Mouse (Mus musculus) neural tube, embryonic 12.5 days (tissue): Measurements from ENCODE around the gene Kcna7. TPM values are rescaled to one million over a fixed set of nuclear protein-coding genes. Genes with fewer than 3 reads are reported as not detected.

ENCODE experiments used
- ATAC-seq: fragments of 200-750 bp; cut with Nextera tagmentation; 2 replicates; pipeline ENCODE4 v1.8.0; 2017; ENCODE audit warnings: low read depth, mild to moderate bottlenecking, moderate TSS enrichment, moderate library complexity; ENCODE audit not compliant: low FRiP score
- H3K27ac ChIP-seq: fragments of 300-500 bp; sonication (generic); 2 replicates; pipeline ENCODE4 v1.5.1; 2016
- H3K27me3 ChIP-seq: fragments of 300-500 bp; sonication (generic); replicated peaks from 2 replicates; pipeline ENCODE4 v1.6.1; 2016; ENCODE audit warnings: mild to moderate bottlenecking
- H3K36me3 ChIP-seq: fragments of 300-500 bp; sonication (generic); 2 replicates; pipeline ENCODE4 v1.6.1; 2016; ENCODE audit warnings: mild to moderate bottlenecking
- H3K4me1 ChIP-seq: fragments of 300-500 bp; sonication (generic); 2 replicates; pipeline ENCODE4 v1.6.1; 2016
- H3K4me2 ChIP-seq: fragments of 300-500 bp; sonication (generic); replicated peaks from 2 replicates; pipeline ENCODE4 v1.6.1; 2016; ENCODE audit warnings: mild to moderate bottlenecking
- H3K4me3 ChIP-seq: fragments of 300-500 bp; sonication (generic); 2 replicates; pipeline ENCODE4 v1.5.1; 2016
- H3K9ac ChIP-seq: fragments of 300-500 bp; sonication (generic); 2 replicates; pipeline ENCODE4 v1.6.1; 2016; ENCODE audit warnings: mild to moderate bottlenecking
- H3K9me3 ChIP-seq: fragments of 300-500 bp; sonication (generic); 2 replicates; pipeline ENCODE4 v1.6.1; 2016; ENCODE audit warnings: mild to moderate bottlenecking
- WGBS: fragments of 180-500 bp; shearing (Covaris S2); methylation state at CpG from one replicate; pipeline ENCODE4 v1.1.7; 2016; 5-methylcytosine and 5-hydroxymethylcytosine counted together
- microRNA-seq: library from miRNA; unstranded; fragments of <30 nt; microRNA quantifications from one replicate; pipeline ENCODE4, GENCODE M21; 2017
- polyA plus RNA-seq: library from polyadenylated mRNA; unstranded; fragments of >200 nt; fragmentation: Nextera tagmentation; extraction: Ambion mirVana; gene quantifications from 2 replicates; pipeline ENCODE4 v1.2.1, GENCODE M21; 2016

Gene Kcna7
- polyA plus RNA-seq, 1 experiment from 2014 or later: not detected

DNA sequence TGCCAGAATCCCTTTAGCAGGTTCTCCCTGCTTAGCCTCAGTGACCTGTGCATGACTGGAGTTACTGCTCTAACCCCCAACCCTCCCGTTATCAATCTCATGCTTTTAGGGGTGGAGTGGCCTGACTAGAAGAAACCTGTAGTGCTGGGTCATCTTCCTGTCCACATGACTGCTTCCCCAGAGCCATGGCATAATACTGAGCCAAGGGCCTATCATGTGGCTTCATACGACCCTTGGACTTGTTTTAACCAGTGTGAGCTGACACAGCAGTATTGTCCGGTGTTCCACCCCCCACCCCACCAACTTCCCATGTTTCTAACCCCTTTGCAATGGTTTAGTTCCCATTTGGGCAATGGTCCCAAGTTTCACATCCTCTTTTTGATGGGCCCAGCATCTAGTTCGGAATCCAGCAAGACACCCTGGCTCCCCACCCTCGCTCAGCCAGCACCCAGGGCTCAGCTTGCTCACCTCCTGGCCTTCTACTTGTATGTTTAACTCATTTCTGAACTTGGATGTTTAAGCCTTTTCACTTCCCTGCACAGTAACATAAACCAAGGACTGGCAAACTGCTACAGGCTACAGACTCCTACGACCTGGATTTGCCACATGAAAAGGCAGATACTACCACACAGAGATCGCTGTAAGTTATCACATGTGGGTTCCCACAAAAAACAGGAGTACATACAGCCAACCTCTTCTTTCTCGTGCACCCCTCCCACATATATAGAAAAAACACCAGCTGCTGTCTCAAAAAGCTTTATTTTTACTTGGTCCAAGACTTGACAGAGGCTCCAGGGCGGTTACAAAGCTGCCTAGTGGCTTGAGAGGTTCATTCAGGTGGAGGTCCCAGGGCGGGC, 52.0 kb downstream of the Kcna7 start:
- Histone ChIP-seq H3K27ac (no peak overlapping the region), H3K4me2 (peak overlapping the region; percentile 75), H3K9me3 (no peaks in the 10 kb centered on the region), H3K4me1 (peaks cover 34% of the 10 kb centered on the region), H3K36me3 (peaks cover 43% of the 10 kb centered on the region), H3K27me3 (no peaks in the 10 kb centered on the region), H3K9ac (peak overlapping the region; percentile 83; the same call in 1 of the 2 replicates), H3K4me3 (peak overlapping the region; percentile 72)
- no peak for ATAC-seq
- WGBS: 74% methylated on average over 10 of the region's 10 CpGs

DNA sequence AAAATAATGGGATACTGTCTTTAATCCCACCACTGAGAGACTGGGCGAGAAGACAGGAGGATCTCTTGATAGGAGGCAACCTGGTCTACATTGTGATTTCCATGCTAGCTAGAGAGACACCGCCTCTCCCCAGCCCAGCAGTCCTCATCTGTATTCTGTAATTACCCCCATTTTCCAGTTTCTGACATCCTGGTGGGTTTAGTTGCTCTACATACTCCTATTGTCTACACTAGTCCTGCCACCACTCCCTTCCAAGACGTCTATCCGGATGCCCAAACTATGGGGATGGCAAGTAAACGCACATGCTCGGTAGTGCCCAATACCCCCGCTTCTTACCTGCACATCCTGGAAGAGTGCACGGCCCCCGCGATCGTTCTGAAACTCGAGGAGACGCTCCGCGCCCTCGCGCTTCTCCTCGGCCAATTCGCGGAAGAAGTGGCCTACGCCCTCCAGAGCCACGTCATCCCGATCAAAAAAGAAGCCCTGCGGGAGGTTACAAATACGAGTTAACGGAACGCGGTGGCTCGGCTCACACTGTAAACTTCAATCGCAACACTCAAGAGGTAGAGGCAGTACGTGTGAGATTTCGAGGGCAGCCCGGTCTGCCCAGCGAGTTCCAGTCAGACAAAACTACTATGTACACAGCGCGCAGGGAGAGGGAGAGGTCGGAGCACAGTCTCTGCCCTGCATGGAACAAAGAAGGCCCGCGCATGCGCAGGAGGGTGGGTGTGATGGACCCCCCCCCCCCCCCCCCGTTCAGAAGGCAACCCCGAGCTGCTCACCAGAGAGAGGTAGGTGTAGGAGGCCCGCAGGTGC, 53.5 kb downstream of the Kcna7 start:
- H3K4me2 ChIP-seq: peak overlapping the region; percentile 75
- H3K4me1 ChIP-seq: peaks cover 35% of the 10 kb centered on the region
- no peaks in the 10 kb centered on the region for H3K27me3 ChIP-seq
- H3K4me3 ChIP-seq: peak overlapping the region; percentile 72
- WGBS: under 1% methylated on average over 43 of the region's 43 CpGs
- peak overlapping the region; percentile 81 for H3K27ac ChIP-seq
- ATAC-seq: peak; percentile 82
- peak overlapping the region; percentile 83 for H3K9ac ChIP-seq
- peaks cover 49% of the 10 kb centered on the region for H3K36me3 ChIP-seq
- H3K9me3 ChIP-seq: no peaks in the 10 kb centered on the region

Small RNA genes lying within 50 kb of the gene (microRNA-seq; reads per million reads assigned to microRNA genes)
- gene Gm22133: not detected

Other genes starting within 250 kb of the Kcna7 start
- 2.0 and 2.6 TPM in 2 replicates for gene Slc17a7, start 241.7 kb upstream of the Kcna7 start, polyA plus RNA-seq
- not detected in 2 replicates for gene Gfy, start 226.1 kb upstream of the Kcna7 start, polyA plus RNA-seq
- gene Pth2, start 224.7 kb upstream of the Kcna7 start, polyA plus RNA-seq: not detected in 2 replicates
- 0.42 and 0.74 TPM in 2 replicates for gene Ccdc155, start 200.8 kb upstream of the Kcna7 start, polyA plus RNA-seq
- gene Dkkl1, start 193.5 kb upstream of the Kcna7 start, polyA plus RNA-seq: 7.5 and 7.6 TPM in 2 replicates
- 173 and 178 TPM in 2 replicates for gene Tead2, start 189.9 kb upstream of the Kcna7 start, polyA plus RNA-seq
- gene Cd37, start 166.5 kb upstream of the Kcna7 start, polyA plus RNA-seq: 1.1 and 1.2 TPM in 2 replicates
- gene Slc6a16, start 164.6 kb upstream of the Kcna7 start, polyA plus RNA-seq: 0.20 TPM in 1 of 2 replicates, not detected in the other
- not detected in 2 replicates for gene Slc6a21, start 128.1 kb upstream of the Kcna7 start, polyA plus RNA-seq
- 9.6 and 11.0 TPM in 2 replicates for gene Trpm4, start 71.9 kb upstream of the Kcna7 start, polyA plus RNA-seq
- gene Hrc, start 70.4 kb upstream of the Kcna7 start, polyA plus RNA-seq: 0.46 and 0.77 TPM in 2 replicates
- 17.1 and 18.1 TPM in 2 replicates for gene Ppfia3, start 38.6 kb upstream of the Kcna7 start, polyA plus RNA-seq
- 3.5 TPM in 2 replicates for gene Lin7b, start 35.1 kb upstream of the Kcna7 start, polyA plus RNA-seq
- 269 and 286 TPM in 2 replicates for gene Snrnp70, start 9.9 kb upstream of the Kcna7 start, polyA plus RNA-seq
- gene Ntf5, start 8.0 kb downstream of the Kcna7 start, polyA plus RNA-seq: 0.57 and 0.65 TPM in 2 replicates
- not detected in 2 replicates for gene Lhb, start 15.2 kb downstream of the Kcna7 start, polyA plus RNA-seq
- gene Gys1, start 29.2 kb downstream of the Kcna7 start, polyA plus RNA-seq: 31.8 and 32.7 TPM in 2 replicates
- 126 and 127 TPM in 2 replicates for gene Ruvbl2, start 32.4 kb downstream of the Kcna7 start, polyA plus RNA-seq
- 5,746 and 6,117 TPM in 2 replicates for gene Ftl1, start 54.2 kb downstream of the Kcna7 start, polyA plus RNA-seq
- gene Bax, start 61.2 kb downstream of the Kcna7 start, polyA plus RNA-seq: 262 and 276 TPM in 2 replicates
- gene Tulp2, start 76.2 kb downstream of the Kcna7 start, polyA plus RNA-seq: 0.41 and 0.60 TPM in 2 replicates
- gene Gm45808, start 81.2 kb downstream of the Kcna7 start, polyA plus RNA-seq: not detected in 2 replicates
- gene Dhdh, start 83.2 kb downstream of the Kcna7 start, polyA plus RNA-seq: 2.3 and 2.8 TPM in 2 replicates
- gene Nucb1, start 104.8 kb downstream of the Kcna7 start, polyA plus RNA-seq: 118 and 119 TPM in 2 replicates
- 19.4 and 20.1 TPM in 2 replicates for gene Ppp1r15a, start 120.6 kb downstream of the Kcna7 start, polyA plus RNA-seq
- 3.2 and 3.5 TPM in 2 replicates for gene Plekha4, start 120.7 kb downstream of the Kcna7 start, polyA plus RNA-seq
- gene Hsd17b14, start 149.2 kb downstream of the Kcna7 start, polyA plus RNA-seq: 0.26 and 0.43 TPM in 2 replicates
- 25.7 and 29.2 TPM in 2 replicates for gene Bcat2, start 164.5 kb downstream of the Kcna7 start, polyA plus RNA-seq
- gene Fgf21, start 209.8 kb downstream of the Kcna7 start, polyA plus RNA-seq: not detected in 2 replicates
- not detected in 2 replicates for gene Fut1, start 211.6 kb downstream of the Kcna7 start, polyA plus RNA-seq
- 0.23 TPM in 1 of 2 replicates, not detected in the other for gene Izumo1, start 216.2 kb downstream of the Kcna7 start, polyA plus RNA-seq
- gene Rasip1, start 221.8 kb downstream of the Kcna7 start, polyA plus RNA-seq: 16.5 and 16.8 TPM in 2 replicates
- gene Mamstr, start 234.3 kb downstream of the Kcna7 start, polyA plus RNA-seq: 3.5 and 4.9 TPM in 2 replicates